Mouse (Mus musculus): ENCODE results near the gene Lrrc27.

DNA sequence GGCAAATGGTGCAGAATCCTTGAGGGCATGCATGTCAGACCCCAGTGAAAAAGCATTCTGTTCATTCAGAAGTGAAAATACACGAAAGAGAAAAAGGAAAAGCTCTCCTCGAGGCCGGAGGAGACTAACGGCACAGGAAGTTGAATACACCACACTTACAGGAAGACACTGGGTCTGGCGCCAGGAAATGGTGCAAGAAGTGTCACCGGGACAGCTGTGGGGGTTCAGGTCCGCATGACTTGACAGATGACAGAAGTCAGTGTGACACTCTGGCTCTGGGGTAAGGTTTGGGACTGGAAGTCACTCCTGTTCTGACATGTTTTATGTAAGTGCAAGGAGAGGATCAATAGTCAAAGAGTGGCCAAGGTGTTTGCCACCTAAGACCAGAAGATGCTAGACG is 11.9 kb downstream of the Lrrc27 start:
- TF ChIP-seq ZC3H11A (IDR thresholded peaks at IDR 0.05; ENCODE audit: borderline replicate concordance, low read depth, low read length) (no peak), ZNF384 (IDR thresholded peaks at IDR 0.05; ENCODE audit: low read depth, low read length) (no peak), HCFC1 (IDR thresholded peaks at IDR 0.05; ENCODE audit: borderline replicate concordance, insufficient read depth, low read length) (no peak), CHD2 (IDR thresholded peaks at IDR 0.05; ENCODE audit: low read depth, low read length) (no peak), MAFK (IDR thresholded peaks at IDR 0.05; ENCODE audit: insufficient read depth, low read depth, low read length) (no peak)
